Mouse (Mus musculus) urinary bladder, adult 18-20 months (tissue): ENCODE data around the gene Rasip1.

Source experiments
- DNase-seq, 2 experiments: peaks; one replicate each; pipeline ENCODE4 v3.0.0; 2022; ENCODE audit warnings: low spot score in 2 of 2, mixed read lengths in 2 of 2

The Rasip1 gene

DNA sequence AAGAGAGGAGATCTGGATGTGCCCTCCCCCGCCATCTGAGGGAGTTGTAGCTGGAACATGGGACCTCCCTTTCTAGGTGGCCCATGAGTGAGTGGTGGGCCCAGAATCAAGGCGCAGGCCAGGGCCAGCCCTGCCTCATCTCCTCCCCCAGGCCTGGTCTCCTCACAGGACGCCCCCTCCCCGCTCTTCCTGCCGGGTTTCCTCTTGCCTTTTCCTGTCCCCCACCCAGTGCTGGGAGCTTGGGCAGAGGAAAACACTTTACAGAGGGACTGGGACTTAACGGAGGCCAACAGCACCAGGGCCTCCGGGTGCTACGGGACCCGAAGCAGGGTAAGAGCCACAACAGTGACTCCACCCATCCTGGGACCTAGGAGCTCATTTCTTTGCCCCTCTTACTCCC is at the start of gene Rasip1:
Rasip1 (plus strand) TSS at position 228 of the 400 bp plus-strand sequence.
- no peak for DNase-seq

DNA sequence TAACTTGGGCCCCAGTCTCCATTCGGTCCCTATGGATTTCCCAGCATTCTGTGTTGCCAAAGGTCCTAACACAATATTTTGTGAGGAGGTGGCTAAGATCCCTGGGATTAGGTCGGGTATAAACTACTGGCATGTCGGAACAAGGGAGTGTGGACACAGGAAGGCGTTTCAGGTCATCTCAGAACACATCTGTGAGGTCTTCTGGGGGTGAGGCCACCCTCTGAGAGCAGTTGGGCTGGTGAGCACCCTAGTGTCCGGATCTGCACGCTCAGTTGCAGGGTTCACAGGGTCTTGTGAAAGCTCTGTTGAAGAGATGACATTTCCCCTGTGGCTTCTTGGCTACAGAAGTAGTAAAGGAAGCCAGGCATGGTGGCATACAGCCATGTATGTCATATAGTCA is 41.4 kb upstream of the Rasip1 start:
- no peak for DNase-seq

- no peak for DNase-seq
Observed at GRCm38 (mm10) chr7:45587631-45588592, 39.4 kb upstream of the Rasip1 start.

DNA sequence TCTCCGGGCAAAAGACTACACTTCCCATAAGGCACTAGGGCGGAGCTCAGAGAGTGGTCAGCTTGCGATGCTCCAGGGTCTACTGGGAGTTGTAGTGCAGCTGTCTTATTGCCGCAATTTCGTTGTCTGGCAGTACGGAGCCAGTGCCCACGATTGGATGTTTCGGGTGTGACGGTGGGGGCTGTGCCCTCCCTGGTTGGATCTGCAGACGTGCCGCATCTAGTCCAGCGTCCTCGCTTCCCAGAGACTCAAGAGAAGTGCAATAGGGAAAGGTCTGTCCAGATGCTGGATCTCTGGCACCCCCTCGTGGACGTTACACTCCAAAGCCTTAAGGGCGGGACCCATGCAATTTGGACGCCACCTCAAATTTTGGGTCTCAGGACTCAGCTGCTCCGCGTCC is 38.1 kb upstream of the Rasip1 start:
- DNase-seq: peak; percentile 84 to 91

DNA sequence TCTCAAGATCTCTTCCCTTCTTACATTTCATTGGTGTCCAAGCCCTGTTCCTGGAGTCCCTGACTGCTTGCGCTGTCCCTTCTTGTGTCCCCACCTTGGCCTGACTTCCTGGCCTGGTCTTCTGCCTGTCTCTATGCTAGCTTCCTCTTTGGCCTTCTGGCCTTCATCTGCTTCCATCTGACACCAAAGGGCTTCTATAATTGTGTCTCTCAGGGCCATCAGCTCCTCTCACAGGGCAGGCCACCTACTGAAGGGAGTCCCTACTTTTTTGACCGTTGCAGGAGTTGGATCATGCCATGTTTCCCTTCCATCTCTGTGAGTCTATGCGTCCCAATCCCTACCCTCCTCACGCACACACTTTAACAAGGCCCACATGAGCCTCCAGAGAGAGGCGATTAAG is 37.4 kb upstream of the Rasip1 start:
- DNase-seq: no peak

DNA sequence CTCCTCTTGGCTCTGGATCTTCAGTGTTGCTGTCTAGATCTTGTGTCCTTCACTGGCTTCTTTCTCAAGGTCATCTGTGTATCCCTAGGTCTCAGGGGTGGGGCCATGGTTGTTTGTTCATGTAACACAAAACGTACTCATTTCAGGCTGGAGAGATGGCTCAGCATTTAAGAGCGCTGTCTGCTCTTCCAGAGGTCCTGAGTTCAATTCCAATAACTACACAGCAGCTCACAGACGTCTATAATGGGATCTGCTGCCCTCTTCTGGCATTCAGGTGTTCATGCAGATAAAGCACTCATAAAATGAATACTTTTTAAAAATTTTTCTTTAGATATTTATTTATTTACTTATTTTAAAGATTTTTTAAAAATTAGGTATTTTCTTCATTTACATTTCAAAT is 36.4 kb upstream of the Rasip1 start:
- no peak for DNase-seq

DNA sequence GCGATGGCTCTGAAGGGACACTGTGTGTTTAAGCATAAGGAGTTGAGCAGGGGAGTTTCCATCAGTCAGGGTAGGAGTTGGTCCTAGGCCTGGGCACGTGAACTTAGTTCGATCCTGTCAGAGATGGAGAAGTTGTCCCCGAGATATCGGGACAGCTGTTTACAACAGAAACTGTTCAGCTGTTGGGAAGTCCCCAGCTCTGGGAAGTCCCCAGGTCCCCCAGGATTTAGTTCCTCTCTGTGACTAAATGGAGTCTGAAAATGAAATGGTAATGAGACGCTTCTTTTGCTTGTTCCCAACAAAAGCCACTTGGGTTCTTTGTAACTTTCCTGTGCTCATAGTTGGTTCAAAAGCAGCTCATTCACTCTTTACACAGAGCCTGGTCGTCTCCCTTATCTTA is 35.4 kb upstream of the Rasip1 start:
- no peak for DNase-seq

DNA sequence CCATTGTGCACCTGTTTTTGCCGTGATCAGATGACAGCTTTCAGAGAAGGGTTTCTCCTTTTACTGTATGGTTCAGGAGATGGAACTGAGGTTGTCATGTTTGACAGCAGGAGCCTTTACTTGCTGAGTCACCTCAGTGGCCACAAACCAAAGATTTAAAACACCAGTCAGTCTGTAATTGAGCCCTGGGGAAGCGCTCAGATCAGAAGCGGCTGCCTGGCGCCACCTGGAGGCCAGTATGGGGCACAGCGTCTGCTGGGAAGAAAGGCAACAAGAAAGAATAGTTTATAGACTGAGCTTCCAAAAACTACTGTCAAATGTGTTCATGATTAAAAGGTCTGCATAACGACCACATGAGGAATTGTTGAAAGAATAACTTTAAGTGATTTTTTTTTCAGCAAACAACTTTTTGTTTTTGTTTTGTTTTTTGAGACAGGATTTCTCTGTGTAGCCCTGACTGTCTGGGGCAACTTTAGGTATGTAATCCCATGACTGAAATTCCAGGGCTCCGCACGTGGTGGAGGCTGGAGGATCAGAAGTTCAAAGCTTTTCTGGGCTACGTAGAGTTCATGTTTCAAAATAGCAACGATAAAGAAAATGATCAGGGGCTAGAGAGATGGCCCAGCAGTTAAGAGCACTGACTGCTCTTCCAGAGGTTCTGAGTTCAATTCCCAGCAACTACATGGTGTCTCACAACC is 34.0 kb upstream of the Rasip1 start:
- DNase-seq: peak in 1 of 2 experiments; percentile 59

DNA sequence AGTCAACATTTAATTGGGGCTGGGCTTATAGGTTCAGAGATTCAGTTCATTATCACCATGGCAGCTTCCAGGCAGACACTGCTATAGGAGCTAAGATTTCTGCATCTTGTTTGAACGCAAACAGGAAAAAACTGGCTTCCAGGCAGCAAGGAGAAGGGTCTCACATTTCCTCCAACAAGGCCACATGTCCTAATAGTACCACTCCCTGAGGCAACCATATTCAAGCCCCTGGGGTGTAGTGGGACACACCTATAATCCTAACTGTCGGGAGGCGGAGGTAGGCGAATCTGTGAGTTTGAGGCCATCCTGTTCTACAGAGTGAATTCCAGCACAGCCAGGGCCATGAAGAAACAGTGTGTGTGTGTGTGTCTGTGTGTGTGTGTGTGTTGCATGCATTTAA is 32.1 kb upstream of the Rasip1 start:
- DNase-seq: no peak

DNA sequence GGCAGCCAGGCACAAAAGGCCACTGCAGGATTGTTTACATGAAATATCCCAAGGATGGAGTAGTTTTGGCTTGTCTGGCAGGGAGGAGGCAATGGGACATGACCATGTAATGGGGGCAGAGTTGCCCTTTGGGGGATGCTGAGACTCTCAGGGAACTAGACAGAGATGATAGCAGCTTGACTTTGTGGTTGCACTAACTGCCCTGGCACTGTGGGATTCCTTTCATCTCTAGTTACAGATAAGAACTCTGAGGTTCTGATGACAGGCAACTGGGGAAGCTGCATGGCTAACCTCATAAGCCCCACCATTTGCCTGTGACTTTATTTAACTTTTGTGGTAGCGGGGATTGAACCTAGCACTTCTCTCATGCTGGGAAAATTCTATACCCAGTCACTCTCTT is 31.2 kb upstream of the Rasip1 start:
- DNase-seq: no peak

DNA sequence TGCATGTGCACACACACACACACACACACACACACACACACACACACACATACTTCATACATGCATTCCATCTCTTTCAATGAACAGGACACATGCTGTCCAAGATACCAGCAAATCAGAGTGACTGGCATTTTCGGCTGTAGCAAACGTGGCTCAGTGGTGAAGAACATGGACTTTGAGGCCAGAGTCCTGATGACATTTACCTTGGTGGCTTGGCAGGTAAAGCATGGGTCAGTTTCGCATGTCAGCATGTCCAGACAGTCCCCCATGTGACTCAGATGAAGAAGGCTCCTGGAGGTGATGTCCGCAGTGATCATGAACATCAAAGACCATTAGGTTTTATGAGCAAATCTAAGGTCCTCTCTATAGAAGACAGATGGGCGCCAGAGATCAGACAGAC is 30.3 kb upstream of the Rasip1 start:
- DNase-seq: no peak

- DNase-seq: no peak
Observed at GRCm38 (mm10) chr7:45597527-45597926, 29.8 kb upstream of the Rasip1 start.

- DNase-seq: no peak
Observed at GRCm38 (mm10) chr7:45598960-45599879, 28.1 kb upstream of the Rasip1 start.

DNA sequence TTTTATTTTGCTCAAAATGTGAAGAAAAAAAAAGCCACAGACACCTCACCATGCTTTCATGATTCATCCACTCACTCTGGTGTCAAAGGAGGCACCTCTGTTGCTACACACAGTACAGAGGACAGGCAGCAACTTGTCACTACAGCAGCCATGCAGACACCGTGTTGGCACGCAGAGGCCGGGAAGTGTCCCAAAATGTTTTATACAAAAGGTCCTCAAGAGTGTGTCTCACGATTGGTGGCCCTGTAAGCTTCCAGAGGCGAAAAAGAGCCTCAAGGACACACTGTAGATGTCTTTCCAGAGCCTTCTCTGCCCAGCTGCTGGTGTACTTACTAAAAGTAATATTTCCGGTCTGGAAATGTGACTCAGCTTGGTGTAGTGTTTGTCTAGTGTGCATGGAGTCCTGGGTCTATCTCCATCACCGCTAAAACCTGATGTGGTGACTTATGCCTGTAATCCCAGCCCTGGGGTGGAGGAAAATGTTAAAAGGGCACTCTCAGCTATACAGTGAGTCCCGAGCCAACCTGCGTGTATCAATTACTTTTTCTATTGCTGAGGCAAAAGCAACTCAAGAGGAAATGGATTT is 21.5 kb upstream of the Rasip1 start:
- no peak for DNase-seq

DNA sequence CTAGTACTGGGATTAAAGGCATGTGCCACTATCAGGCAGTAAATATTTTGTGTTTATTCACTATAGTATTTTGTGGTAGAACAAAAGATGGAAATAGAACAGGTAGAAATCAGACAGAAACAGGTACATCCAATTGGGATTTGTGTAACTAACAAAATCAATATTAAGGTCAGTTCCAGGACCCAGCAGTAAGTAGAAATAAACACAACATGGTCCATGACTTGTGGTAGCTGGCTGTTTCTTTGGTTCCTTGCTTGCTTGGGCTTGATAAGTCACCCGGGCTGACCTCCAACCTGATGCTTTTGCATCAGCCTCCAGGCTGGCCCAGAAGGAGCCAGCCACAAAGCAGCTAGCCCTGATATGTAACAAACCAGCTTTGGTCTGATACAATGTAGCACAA is 17.8 kb upstream of the Rasip1 start:
- no peak for DNase-seq

GRCm38 (mm10) chr7:45616277-45616676 is 11.0 kb upstream of the Rasip1 start:
- DNase-seq: no peak

- no peak for DNase-seq
Observed at GRCm38 (mm10) chr7:45617042-45617695, 10.1 kb upstream of the Rasip1 start, which contains the start of gene Fut1. Gene Fut1, plus strand, starts transcription at chr7:45617289.

DNA sequence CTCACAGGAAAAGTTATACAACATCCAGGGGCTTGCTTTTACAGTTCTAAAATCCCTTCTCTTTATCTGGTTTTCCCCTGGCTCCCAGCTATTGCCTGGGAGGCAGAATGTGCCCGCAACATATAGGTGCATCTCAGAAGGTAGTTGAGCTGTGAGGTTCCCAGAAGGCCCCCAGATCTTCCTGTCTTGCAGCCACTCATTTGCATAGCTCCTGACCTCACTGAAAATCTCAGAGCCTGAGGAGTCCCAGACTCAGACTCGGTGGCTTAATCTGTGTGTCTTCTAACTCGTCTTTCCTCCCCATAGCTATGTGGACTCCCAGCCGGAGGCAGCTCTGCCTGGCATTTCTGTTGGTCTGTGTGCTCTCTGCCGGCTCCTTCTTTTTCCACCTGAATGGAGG is 9.0 kb upstream of the Rasip1 start:
- DNase-seq: no peak

- DNase-seq: no peak
Observed at GRCm38 (mm10) chr7:45619592-45619991, 7.7 kb upstream of the Rasip1 start.

DNA sequence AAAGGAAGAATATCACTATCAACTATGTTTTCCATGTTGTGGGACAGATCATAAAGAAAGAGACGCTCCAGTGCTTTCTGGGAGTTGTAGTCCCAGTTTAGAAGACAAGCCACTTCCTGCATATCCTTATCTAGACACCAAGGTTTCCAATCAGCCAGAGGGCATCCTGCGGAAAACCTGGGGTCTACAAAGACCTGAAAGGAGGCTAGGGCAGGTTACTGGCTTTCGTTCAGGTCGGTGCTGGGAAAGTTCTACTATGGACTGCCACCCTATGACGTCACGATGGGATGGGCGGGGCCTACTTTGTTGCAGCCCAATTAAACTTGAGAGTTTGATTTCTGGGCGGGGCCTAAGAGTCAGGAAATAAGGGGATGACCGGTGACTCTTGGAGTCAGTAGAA is 5.8 kb upstream of the Rasip1 start, which contains the start of gene Izumo1:
Izumo1 (plus strand) TSS at position 369 of the 400 bp plus-strand sequence.
- DNase-seq: no peak

DNA sequence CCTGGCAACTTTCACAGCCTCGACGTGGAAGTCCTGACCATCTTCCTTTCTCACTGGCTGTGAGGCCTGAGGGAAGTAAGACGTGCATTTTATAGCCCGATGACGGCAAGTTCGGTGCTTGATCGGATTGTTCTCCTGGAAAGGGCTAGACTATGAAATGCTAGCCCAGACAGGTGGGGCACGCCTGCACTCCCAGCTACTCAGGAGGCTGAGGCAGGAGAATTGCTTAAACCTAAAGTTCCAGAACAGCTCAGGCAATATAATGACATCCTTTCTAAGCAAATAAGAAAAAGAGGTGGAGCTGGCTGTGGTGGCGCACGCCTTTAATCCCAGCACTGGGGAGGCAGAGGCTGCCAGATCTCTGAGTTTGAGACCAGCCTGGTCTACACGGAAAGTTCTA is 3.8 kb upstream of the Rasip1 start:
- no peak for DNase-seq
